Comparison of ENCODE assay signal across 11 mouse cellular contexts in genomic region chr2:126227581-126227980, GRCm38 (mm10).
DNase-seq lines count a peak whose midpoint lies in the region.
"Had no signal": no experiment of that assay in that cellular context is flagged by ENCODE, and none has a peak within 500 bp of the region (broad histone marks: within the 10 kb centered on the region; RNA-seq: fewer than 3 reads in every experiment).

No protein-coding gene starts in this region.

- DNase-seq in cerebellum, postnatal 10 days = peak; percentile 77 to 82
- no peak for DNase-seq in cerebellum, adult 18-20 months
- DNase-seq in cerebellum, postnatal 25 days = peak; percentile 8 to 30
- no peak for DNase-seq in cerebellum, adult 9-10 months
- peak; percentile 38 for DNase-seq in R1 (ENCODE audit: low read depth, low spot score)
- DNase-seq: adrenal gland, adult 8-10 months; adrenal gland, postnatal 14 days; adrenal gland, postnatal 36 days; B cell, adult 2 months; cerebellum, adult 9-11 months; forebrain, postnatal 0 days had no signal

Comparison
In these comparisons a context has a peak if more than half of its experiments do, and no peak if none do; other contexts are left out.
1. DNase-seq: peak in cerebellum, postnatal 10 days (2 of 2), cerebellum, postnatal 25 days (2 of 2) and R1 (single experiment); none in cerebellum, adult 18-20 months (0 of 2) and cerebellum, adult 9-10 months (single experiment).